Mouse (Mus musculus): ENCODE measurements at regions not wholly inside any gene's neighbourhood (a gene's known extent, or its start where the extent isn't known, plus 50 kb on each side); places are given as distances from the start of the nearest gene placed in this dataset.

DNA sequence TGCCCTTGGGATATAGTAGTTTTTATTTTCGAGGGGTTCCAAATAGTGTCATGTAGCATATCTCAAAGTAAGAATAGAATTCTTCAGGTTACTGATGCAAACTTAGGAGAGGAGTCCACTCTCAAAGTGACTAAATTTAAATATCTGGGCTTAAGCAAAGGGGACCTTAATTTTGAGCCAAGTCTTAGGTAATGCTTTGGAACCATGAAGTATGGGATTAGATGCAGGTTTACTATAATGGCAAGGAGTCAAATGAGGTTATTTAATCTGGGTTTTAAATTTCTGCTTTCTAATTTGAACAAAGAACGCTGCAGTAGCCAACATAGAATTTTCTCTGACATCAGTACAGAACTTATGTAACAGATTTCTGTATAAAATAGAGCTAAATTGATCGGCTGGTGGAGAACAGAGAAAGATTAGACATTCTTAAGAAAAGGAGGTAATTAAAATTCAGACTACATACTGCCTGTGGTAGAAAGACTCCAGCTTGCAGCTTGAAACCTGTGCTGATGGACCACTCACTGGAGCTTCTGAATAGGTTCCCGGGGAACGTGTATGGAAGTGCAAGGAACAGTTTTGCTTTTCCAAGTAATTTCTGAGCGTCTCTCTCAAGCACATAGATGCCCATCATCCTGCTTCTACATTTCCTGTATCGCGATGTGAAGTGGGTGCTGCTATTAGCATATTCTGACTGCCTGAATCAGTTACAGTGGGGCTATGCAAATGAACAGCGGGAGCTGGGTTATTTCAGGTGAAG, 394.3 kb downstream of the Speer2 start:
- Histone ChIP-seq H3K4me1 (ENCODE audit: control insufficient read depth in 1 of 2, insufficient read depth in 2 of 2, low read length in 2 of 2) (no peaks in the 10 kb centered on the region), H3K9me3 (replicated peaks; ENCODE audit: insufficient read depth, low read length) (no peaks in the 10 kb centered on the region), H3K4me3 (ENCODE audit: control insufficient read depth in 1 of 2, insufficient read depth in 1 of 2, low read depth in 2 of 2, low read length in 2 of 2) (no peak overlapping the region), H3K27ac (ENCODE audit: control insufficient read depth, low read depth, low read length) (no peak overlapping the region), H3K79me2 (ENCODE audit: control insufficient read depth, insufficient read depth, low read length, poor library complexity) (no peaks in the 10 kb centered on the region), H3K9ac (ENCODE audit: control insufficient read depth, low read depth, low read length, poor library complexity, severe bottlenecking) (no peak overlapping the region), H3K36me3 (ENCODE audit: control insufficient read depth in 1 of 2, insufficient read depth in 2 of 2, low read length in 2 of 2) (no peaks in the 10 kb centered on the region), H3K27me3 (ENCODE audit: control insufficient read depth in 1 of 2, insufficient read depth in 2 of 2, low read length in 2 of 2) (no peaks in the 10 kb centered on the region)
- TF ChIP-seq MXI1 (IDR thresholded peaks at IDR 0.05; ENCODE audit: low read depth, low read length) (no peak), HCFC1 (IDR thresholded peaks at IDR 0.05; ENCODE audit: low read depth, low read length) (no peak), KAT2A (conservative IDR thresholded peaks at IDR 0.05; ENCODE audit: low read depth, low read length) (no peak), MEF2A (IDR thresholded peaks at IDR 0.05; ENCODE audit: extremely low read depth, insufficient replicate concordance, low read depth, low read length, poor library complexity, severe bottlenecking) (no peak), USF2 (IDR thresholded peaks at IDR 0.05; ENCODE audit: borderline replicate concordance in 1 of 2, insufficient read depth in 1 of 2, low read depth in 1 of 2, low read length in 2 of 2) (no peak), POLR2AphosphoS2 (IDR thresholded peaks at IDR 0.05; ENCODE audit: low read length) (no peak)
- no peak for DNase-seq (ENCODE audit: low read depth, low spot score)

DNA sequence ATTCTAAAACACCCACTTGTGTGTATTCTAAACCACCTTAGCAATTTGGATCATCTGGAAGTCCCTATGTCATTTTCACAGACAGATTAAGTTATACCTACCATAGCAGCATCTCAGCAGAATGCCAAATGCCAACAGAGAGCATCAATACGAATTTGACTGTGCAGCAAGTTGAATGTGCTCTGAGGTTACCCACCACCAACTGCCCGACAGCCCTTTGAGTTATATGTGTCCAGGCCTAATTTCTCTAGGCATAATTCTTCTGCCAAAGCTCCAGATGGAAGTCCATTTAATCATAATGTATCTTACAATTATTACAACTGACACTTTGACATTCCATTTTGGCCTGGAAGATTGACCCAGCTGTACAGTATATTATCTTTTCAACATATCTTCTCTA, 404.4 kb downstream of the Speer2 start:
- no peaks in the 10 kb centered on the region for H3K9me3 ChIP-seq (replicated peaks; ENCODE audit: insufficient read depth, low read length)
- TF ChIP-seq UBTF (IDR thresholded peaks at IDR 0.05; ENCODE audit: borderline replicate concordance, insufficient read depth, low read depth, low read length) = no peak
- no peak for TF ChIP-seq KAT2A (conservative IDR thresholded peaks at IDR 0.05; ENCODE audit: low read depth, low read length)
- TF ChIP-seq USF2 (IDR thresholded peaks at IDR 0.05; ENCODE audit: borderline replicate concordance in 1 of 2, insufficient read depth in 1 of 2, low read depth in 1 of 2, low read length in 2 of 2) = no peak
- no peak for TF ChIP-seq TBP (IDR thresholded peaks at IDR 0.05; ENCODE audit: low read depth, low read length)
- no peak for TF ChIP-seq MAZ (IDR thresholded peaks at IDR 0.05; ENCODE audit: low read depth, low read length)
- no peak for TF ChIP-seq RCOR1 (IDR thresholded peaks at IDR 0.05; ENCODE audit: low read depth, low read length)
- no peak for TF ChIP-seq POLR2A (IDR thresholded peaks at IDR 0.05; ENCODE audit: control insufficient read depth in 1 of 2, insufficient read depth in 1 of 2, low read depth in 1 of 2, low read length in 2 of 2, poor library complexity in 1 of 2)
- no peak for TF ChIP-seq POLR2AphosphoS2 (IDR thresholded peaks at IDR 0.05; ENCODE audit: low read length)
- TF ChIP-seq EP300 (IDR thresholded peaks at IDR 0.05; ENCODE audit: low read depth in 1 of 2, low read length in 2 of 2) = no peak
- H3K27ac ChIP-seq (ENCODE audit: control insufficient read depth, low read depth, low read length) = no peak overlapping the region
- DNase-seq (ENCODE audit: low read depth, low spot score) = no peak
- H3K79me2 ChIP-seq (ENCODE audit: control insufficient read depth, insufficient read depth, low read length, poor library complexity) = no peaks in the 10 kb centered on the region
- no peak overlapping the region for H3K9ac ChIP-seq (ENCODE audit: control insufficient read depth, low read depth, low read length, poor library complexity, severe bottlenecking)
- no peaks in the 10 kb centered on the region for H3K4me1 ChIP-seq (ENCODE audit: control insufficient read depth in 1 of 2, insufficient read depth in 2 of 2, low read length in 2 of 2)
- no peak overlapping the region for H3K4me3 ChIP-seq (ENCODE audit: control insufficient read depth in 1 of 2, insufficient read depth in 1 of 2, low read depth in 2 of 2, low read length in 2 of 2)
- H3K27me3 ChIP-seq (ENCODE audit: control insufficient read depth in 1 of 2, insufficient read depth in 2 of 2, low read length in 2 of 2) = no peaks in the 10 kb centered on the region
- no peaks in the 10 kb centered on the region for H3K36me3 ChIP-seq (ENCODE audit: control insufficient read depth in 1 of 2, insufficient read depth in 2 of 2, low read length in 2 of 2)
